Mouse (Mus musculus) limb, embryonic 13.5 days (tissue): ENCODE measurements around the gene Ints6. TPM values are rescaled to one million over a fixed set of nuclear protein-coding genes. Genes with fewer than 3 reads are reported as not detected.
A peak's percentile ranks its signal among the peaks of the same experiment; 100 is the strongest.

ENCODE experiments used
- ATAC-seq: fragments of 200-750 bp; cut with Nextera tagmentation; 2 replicates; pipeline ENCODE4 v1.8.0; 2017; ENCODE audit warnings: low read depth, moderate number of reproducible peaks, moderate TSS enrichment; ENCODE audit not compliant: low FRiP score
- H3K27ac ChIP-seq: fragments of 300-500 bp; sonication (generic); 2 replicates; pipeline ENCODE4 v1.5.1; 2015; ENCODE audit warnings: inconsistent platforms, mild to moderate bottlenecking, moderate library complexity
- H3K27me3 ChIP-seq: fragments of 300-500 bp; sonication (generic); 2 replicates; pipeline ENCODE4 v1.6.1; 2015; ENCODE audit warnings: mild to moderate bottlenecking, inconsistent platforms
- H3K36me3 ChIP-seq: fragments of 300-500 bp; sonication (generic); 2 replicates; pipeline ENCODE4 v1.6.1; 2015; ENCODE audit warnings: inconsistent platforms, mild to moderate bottlenecking, moderate library complexity
- H3K4me1 ChIP-seq: fragments of 300-500 bp; sonication (generic); 2 replicates; pipeline ENCODE4 v1.6.1; 2015; ENCODE audit warnings: inconsistent platforms
- H3K4me2 ChIP-seq: fragments of 300-500 bp; sonication (generic); replicated peaks from 2 replicates; pipeline ENCODE4 v1.6.1; 2015; ENCODE audit warnings: inconsistent platforms, mild to moderate bottlenecking, moderate library complexity
- H3K4me3 ChIP-seq: fragments of 300-500 bp; sonication (generic); 2 replicates; pipeline ENCODE4 v1.5.1; 2015; ENCODE audit warnings: moderate library complexity, mild to moderate bottlenecking, inconsistent platforms
- H3K9ac ChIP-seq: fragments of 300-500 bp; sonication (generic); 2 replicates; pipeline ENCODE4 v1.6.1; 2015; ENCODE audit warnings: mild to moderate bottlenecking, inconsistent platforms
- H3K9me3 ChIP-seq: fragments of 300-500 bp; sonication (generic); 2 replicates; pipeline ENCODE4 v1.6.1; 2016; ENCODE audit warnings: inconsistent platforms
- WGBS: fragments of 180-500 bp; shearing (Covaris S2); methylation state at CpG from one replicate; pipeline ENCODE4 v1.1.7; 2015; 5-methylcytosine and 5-hydroxymethylcytosine counted together
- polyA plus RNA-seq: library from polyadenylated mRNA; unstranded; fragments of >200 nt; fragmentation: Nextera tagmentation; extraction: Ambion mirVana; gene quantifications from 2 replicates; pipeline ENCODE4 v1.2.1, GENCODE M21; 2015

Gene Ints6
- polyA plus RNA-seq = 23.3 and 23.7 TPM in 2 replicates

DNA sequence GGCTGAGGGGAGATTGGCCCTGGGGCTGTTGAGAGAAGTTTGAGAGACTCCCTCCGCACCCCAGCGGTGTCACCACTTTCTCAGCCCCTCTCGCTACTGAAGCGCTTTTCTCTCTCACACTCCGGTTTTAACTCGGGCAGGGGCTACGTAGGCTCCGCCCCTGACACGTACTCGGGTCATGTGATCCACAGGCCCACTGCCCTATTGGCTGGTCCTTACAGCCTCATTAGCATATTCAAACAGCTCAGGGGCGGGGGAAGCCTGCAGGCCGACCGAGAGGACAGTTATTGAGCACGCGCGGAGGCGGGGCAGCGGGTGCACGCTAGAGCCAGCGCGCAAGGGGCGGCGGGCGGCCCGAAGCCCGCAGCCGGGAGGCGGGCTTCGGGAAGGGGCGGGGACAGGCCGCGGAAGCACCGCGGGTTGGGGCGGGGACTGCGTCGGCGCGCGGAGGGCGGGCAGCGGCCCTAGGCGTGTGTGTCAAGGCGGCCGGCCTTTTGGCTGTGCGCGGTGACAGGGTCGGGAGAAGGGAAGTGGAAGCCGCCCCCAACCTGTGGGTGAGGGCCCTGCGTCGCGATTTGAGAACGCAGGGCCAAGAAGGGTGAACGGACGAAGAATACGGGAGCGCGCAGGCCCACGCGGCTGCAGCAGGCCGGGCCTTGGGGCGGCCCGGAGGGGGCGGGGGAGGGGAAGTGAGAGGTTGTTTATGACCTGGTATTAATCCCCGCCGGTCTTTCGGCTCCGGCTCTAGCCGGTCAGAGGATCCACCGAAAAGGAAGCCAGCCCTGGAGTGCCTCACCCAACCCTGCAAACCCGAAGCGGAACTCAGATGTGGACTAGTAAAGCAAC lies at the start of gene Ints6:
Gene Ints6 (minus strand): TSS at position 134 of the 846 bp plus-strand sequence.
- Histone ChIP-seq H3K4me3 (peak within 1 kb of the TSS; percentile 96), H3K4me2 (peak within 1 kb of the TSS; percentile 76)
- peak; percentile 97 for ATAC-seq

DNA sequence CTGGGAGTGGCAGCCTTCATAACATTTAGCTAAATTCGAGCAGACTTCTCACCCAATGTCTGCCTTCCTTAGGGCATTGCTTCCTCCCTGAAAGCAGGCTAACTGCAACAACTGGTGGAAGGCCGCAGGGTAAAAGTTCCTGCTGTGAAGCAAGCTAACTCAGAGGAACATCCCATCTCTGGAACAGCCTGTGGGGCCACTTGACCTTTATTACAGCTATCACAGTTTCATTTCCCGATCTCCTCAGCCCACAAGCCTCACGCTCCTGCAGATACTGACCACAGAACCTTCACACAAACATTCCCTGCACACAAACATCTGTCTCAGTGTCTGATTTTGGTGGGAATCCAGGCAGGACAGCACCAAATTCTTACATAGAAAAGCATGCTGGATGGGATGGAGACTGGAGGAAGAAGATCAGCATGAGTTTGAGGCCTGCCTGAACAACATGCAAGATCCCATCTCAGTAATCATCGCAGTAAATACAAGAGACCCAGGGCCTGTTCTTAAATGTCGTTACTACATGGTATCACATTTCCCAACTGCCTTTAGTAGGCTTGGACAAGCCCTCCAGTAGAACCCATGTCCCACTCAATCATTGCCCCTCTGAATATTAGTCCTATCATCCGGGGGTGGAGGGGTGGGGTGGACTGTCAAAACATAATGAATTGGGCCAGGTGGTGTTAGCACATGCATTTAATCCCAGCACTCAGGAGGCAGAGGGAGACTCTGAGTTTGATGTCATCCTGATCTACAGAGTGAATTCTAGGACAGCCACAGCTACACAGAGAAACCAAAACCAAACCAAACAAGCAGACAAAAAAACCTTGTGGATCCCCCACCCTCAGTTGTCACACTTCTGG lies 47.9 kb upstream of the Ints6 start:
- Histone ChIP-seq H3K27me3 (no peaks in the 10 kb centered on the region), H3K9ac (no peak overlapping the region), H3K4me2 (no peak overlapping the region), H3K36me3 (no peaks in the 10 kb centered on the region), H3K4me3 (no peak overlapping the region), H3K27ac (no peak overlapping the region), H3K4me1 (no peaks in the 10 kb centered on the region), H3K9me3 (no peaks in the 10 kb centered on the region)
- 41% methylated on average over 7 of the region's 7 CpGs for WGBS
- ATAC-seq = no peak

More for the DNA sequence above, at the start of gene Ints6:
- Histone ChIP-seq H3K9me3 (no peaks in the 10 kb centered on the region), H3K36me3 (peaks cover 12% of the 10 kb centered on the region), H3K27me3 (no peaks in the 10 kb centered on the region), H3K9ac (peak within 1 kb of the TSS; percentile 98), H3K4me1 (peaks cover 6% of the 10 kb centered on the region; the same call in 1 of the 2 replicates), H3K27ac (peak within 1 kb of the TSS; percentile 99)
- under 1% methylated on average over 70 of the region's 72 CpGs for WGBS

DNA sequence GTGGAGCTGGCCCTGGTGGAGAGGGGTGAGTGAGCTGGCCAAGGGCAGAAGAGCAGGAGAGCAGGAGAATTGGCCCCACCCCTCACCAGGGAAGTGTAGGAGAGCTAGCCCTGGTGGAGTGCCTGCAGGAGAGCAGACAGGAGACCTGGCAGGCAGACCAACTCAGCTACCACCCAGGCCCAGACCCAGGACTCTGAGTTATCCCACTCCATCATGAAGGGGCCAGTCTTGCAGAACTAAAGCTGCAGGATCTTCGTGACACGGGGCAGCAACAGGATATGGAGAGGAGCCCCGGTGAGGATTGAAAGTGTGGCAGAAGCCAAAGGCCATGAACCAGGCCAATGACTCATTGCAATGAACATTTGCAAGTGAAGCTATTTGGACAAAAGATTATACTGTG lies 46.0 kb upstream of the Ints6 start:
- no peak overlapping the region for H3K9ac ChIP-seq
- H3K27ac ChIP-seq = no peak overlapping the region
- no peaks in the 10 kb centered on the region for H3K27me3 ChIP-seq
- H3K9me3 ChIP-seq = no peaks in the 10 kb centered on the region
- no peak overlapping the region for H3K4me3 ChIP-seq
- no peak overlapping the region for H3K4me2 ChIP-seq
- no peak for ATAC-seq
- 64% methylated on average over 3 of the region's 3 CpGs for WGBS
- no peaks in the 10 kb centered on the region for H3K4me1 ChIP-seq
- no peaks in the 10 kb centered on the region for H3K36me3 ChIP-seq

DNA sequence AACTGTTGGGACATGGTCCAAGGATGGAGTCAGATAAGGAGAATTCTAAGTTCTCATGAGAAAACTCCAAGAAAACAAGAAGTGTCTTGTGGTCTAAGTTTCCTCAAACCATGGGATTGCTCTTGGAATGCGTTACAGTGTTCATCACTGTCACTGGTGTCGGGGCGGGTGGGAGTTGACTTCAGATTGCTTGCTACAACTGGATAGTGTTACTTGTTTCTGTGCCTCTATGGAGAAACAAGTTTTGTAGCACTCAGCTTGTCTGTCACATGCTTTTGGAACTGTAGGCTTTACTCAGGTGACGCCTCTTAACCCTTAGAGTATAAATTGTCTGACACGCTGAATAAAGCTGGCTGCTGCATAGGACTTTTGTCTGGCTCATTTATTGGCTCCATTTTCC lies 42.2 kb upstream of the Ints6 start:
- no peaks in the 10 kb centered on the region for H3K36me3 ChIP-seq
- H3K9ac ChIP-seq = no peak overlapping the region
- no peaks in the 10 kb centered on the region for H3K27me3 ChIP-seq
- WGBS = 77% methylated on average over 5 of the region's 5 CpGs
- ATAC-seq = no peak
- H3K9me3 ChIP-seq = no peaks in the 10 kb centered on the region
- H3K4me2 ChIP-seq = no peak overlapping the region
- peaks cover 6% of the 10 kb centered on the region for H3K4me1 ChIP-seq
- H3K4me3 ChIP-seq = no peak overlapping the region
- H3K27ac ChIP-seq = no peak overlapping the region

DNA sequence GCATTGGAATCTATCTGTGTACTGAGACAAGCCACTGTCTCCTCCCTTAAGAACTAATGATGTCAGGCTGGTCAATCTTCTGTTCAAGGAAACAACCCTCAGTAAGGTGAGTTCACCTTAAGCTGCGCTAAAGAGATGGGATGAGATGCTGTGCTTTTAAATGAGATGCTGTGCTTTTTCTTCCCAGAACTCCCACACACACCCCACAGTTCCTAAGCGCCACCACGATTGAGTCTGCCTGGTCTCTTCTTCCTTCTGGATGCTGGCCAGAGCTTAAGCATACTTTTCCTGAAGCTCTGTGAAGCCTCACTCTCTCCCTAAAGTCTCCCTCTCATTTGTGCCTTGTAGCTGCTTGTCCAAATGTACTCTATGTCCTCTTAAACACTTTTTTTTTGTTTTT lies 39.8 kb upstream of the Ints6 start:
- Histone ChIP-seq H3K9ac (no peak overlapping the region), H3K4me2 (no peak overlapping the region), H3K4me1 (peaks cover 6% of the 10 kb centered on the region), H3K36me3 (no peaks in the 10 kb centered on the region), H3K27ac (no peak overlapping the region), H3K9me3 (no peaks in the 10 kb centered on the region), H3K4me3 (no peak overlapping the region), H3K27me3 (no peaks in the 10 kb centered on the region)
- 72% methylated on average over 3 of the region's 3 CpGs for WGBS
- ATAC-seq = no peak

DNA sequence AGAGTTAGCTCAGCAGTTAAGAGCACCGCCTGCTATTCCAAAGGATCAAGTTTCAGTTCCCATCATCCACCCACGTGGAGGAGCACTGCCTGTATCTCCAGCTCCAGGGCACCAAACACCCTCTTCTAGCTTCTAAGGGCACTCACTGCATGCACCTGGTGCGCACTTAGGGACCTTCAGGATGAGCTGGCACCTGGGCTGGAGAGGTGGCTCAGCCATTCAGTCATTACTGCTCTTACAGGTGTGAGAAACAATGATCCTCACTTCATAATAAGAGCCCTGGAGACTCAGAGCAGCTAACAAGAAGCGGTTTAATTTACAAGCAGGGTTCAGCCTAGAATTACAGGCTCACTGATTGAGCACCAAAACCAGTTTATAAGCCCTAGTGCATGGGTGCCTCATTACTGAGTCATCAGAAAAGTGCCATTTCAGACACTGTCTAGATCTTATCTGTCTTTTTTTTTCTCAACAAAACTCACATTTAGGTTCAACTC lies 37.7 kb upstream of the Ints6 start:
- Histone ChIP-seq H3K9ac (no peak overlapping the region), H3K9me3 (no peaks in the 10 kb centered on the region), H3K27ac (no peak overlapping the region), H3K4me3 (peak overlapping the region; percentile 28), H3K4me1 (peaks cover 6% of the 10 kb centered on the region), H3K27me3 (no peaks in the 10 kb centered on the region), H3K36me3 (no peaks in the 10 kb centered on the region), H3K4me2 (peak overlapping the region; percentile 60)
- 2% methylated on average over 4 of the region's 4 CpGs for WGBS
- no peak for ATAC-seq

DNA sequence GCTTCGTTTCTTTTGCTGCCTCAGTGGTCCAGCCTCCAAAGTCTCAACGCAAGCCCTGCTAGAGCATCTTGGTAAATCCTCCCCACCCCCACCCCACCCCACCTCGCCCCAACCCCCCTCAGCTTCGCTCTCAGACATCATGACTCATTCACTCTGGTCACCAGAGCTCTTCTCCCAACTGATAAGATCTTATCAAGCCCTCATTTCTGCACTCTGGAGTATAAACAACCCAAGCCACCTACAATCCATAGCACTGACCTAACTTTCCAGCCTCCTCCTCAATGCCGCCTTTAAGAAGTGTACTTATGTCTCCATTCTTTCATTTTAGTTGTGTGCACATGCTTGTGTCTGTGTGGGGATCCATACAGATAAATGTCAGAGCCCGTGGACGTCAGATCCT lies 34.8 kb upstream of the Ints6 start:
- no peak overlapping the region for H3K4me2 ChIP-seq
- H3K27ac ChIP-seq = no peak overlapping the region
- no peaks in the 10 kb centered on the region for H3K36me3 ChIP-seq
- no peak for ATAC-seq
- no peaks in the 10 kb centered on the region for H3K9me3 ChIP-seq
- peaks cover 6% of the 10 kb centered on the region for H3K4me1 ChIP-seq
- no peak overlapping the region for H3K9ac ChIP-seq
- H3K4me3 ChIP-seq = no peak overlapping the region
- no peaks in the 10 kb centered on the region for H3K27me3 ChIP-seq
- 68% methylated on average over 7 of the region's 7 CpGs for whole genome bisulfite sequencing

DNA sequence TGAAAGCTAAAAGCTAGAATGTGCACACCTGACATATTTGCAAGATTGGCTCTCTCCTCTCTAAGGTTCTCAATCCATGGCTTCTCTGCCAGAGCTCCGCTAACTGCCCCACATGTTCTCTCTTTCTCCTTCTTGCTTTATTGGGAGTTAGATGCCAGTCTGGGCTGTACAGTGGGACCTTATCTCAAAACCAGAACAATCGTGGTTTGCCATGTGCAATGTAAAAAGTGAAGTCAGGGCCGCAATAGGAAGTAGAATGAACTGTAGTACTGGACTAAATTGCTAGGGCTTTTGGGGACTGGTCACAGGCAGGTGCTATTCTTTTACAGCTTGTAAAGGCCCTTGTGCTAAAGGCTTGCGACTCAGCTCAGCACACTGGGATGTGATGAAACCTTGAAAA lies 28.3 kb upstream of the Ints6 start:
- no peak overlapping the region for H3K27ac ChIP-seq
- no peak overlapping the region for H3K4me3 ChIP-seq
- H3K4me1 ChIP-seq = no peaks in the 10 kb centered on the region
- no peaks in the 10 kb centered on the region for H3K27me3 ChIP-seq
- H3K9ac ChIP-seq = no peak overlapping the region
- 68% methylated on average over 4 of the region's 4 CpGs for WGBS
- no peaks in the 10 kb centered on the region for H3K36me3 ChIP-seq
- ATAC-seq = no peak
- H3K4me2 ChIP-seq = no peak overlapping the region
- no peaks in the 10 kb centered on the region for H3K9me3 ChIP-seq

DNA sequence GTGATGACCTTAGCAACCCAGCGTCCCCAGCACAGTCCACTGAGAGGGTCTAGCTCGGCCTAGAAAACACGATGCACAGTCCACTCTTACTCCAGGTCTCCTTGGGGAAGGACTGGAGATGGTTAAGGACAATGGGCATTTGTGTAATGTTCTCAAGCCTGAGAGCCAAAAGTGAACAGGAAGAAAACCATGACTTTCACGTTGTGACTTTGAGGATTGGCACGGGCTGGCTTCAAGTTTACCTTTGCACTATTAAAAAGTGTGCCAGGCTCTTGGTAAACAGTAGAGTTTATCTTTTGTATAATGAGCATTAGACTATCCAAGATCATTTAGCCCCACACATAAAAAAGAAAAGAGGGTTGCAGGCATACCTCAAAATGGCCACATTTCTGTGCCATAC lies 22.0 kb upstream of the Ints6 start:
- no peaks in the 10 kb centered on the region for H3K9me3 ChIP-seq
- H3K36me3 ChIP-seq = no peaks in the 10 kb centered on the region
- no peak overlapping the region for H3K4me2 ChIP-seq
- no peak overlapping the region for H3K9ac ChIP-seq
- H3K27ac ChIP-seq = no peak overlapping the region
- H3K4me1 ChIP-seq = no peaks in the 10 kb centered on the region
- 80% methylated on average over 5 of the region's 5 CpGs for WGBS
- H3K4me3 ChIP-seq = no peak overlapping the region
- H3K27me3 ChIP-seq = no peaks in the 10 kb centered on the region
- no peak for ATAC-seq

DNA sequence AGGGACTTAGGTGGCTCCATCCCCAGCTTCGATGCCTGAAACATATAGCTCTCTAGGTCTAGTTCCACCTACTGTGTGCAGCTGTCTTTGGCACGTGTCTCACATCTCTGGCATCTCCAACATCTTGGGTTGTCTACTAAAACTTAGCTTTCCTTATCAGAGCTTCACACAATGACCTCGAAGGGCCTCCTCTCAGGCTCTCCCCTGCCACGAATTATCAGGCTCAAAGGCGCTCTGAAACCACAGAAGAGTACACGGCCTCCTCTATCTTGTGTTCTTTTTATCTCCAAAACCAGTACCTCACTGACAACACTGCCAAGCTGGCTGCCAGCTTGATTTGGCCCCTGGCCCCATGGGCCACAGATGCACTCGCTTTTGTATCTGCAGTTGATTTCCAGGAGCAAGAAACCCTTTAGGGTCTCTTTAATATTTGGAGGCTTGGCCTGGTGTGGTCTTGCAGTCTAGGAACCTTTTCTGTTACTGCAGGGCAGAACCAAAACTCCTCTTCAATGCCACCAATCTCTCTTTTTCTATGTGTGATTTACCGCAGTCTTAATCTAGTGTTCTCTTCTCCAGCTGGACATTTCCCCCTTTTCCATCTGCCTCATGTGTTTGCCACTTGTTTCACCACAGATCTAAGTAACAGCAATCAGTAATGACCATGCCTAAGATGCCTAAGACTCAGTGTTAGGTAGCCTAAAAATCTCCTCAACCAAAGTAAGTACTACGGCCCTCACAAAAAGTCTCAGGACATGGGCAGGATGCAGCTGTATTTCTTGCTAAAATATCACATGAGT lies 19.7 kb upstream of the Ints6 start:
- Histone ChIP-seq H3K9ac (no peak overlapping the region), H3K9me3 (no peaks in the 10 kb centered on the region), H3K4me2 (no peak overlapping the region), H3K4me3 (no peak overlapping the region), H3K27ac (no peak overlapping the region), H3K4me1 (no peaks in the 10 kb centered on the region), H3K36me3 (no peaks in the 10 kb centered on the region), H3K27me3 (no peaks in the 10 kb centered on the region)
- 81% methylated on average over 9 of the region's 9 CpGs for WGBS
- ATAC-seq = no peak

DNA sequence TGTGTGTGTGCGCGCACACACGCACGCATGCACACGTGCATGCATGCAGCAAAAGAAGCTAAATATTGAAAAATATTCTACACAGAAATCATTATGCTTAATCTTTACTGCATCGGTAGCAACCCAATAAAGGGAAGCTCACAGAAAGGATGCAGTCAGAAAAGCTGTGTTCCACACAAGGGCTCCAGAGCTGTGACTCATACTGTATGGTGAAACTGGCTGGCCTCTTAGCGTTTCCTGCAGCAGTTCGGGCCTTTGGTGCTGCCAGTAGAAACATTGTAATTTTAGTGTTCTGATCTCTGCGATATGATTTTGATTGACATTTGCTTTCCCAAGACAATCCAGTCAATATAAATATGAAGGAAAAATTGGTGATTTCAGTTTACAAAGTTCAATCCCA lies 17.1 kb upstream of the Ints6 start:
- Histone ChIP-seq H3K9ac (no peak overlapping the region), H3K4me1 (no peaks in the 10 kb centered on the region), H3K9me3 (no peaks in the 10 kb centered on the region), H3K36me3 (no peaks in the 10 kb centered on the region), H3K27ac (no peak overlapping the region), H3K4me3 (no peak overlapping the region), H3K27me3 (no peaks in the 10 kb centered on the region), H3K4me2 (no peak overlapping the region)
- WGBS = 92% methylated on average over 9 of the region's 9 CpGs
- no peak for ATAC-seq
